Mouse (Mus musculus): ENCODE data around the gene Rps19bp1. TPM values are rescaled to one million over a fixed set of nuclear protein-coding genes. Genes with fewer than 3 reads are reported as not detected.

The Rps19bp1 gene
- 10 to 100 TPM; 15.8 to 17.7 TPM for total RNA-seq (2021)
- long read RNA-seq, experiment 1, transcript Rps19bp1-201 (4 exons, 838 nt): major isoform, 25 of 28 reads
- long read RNA-seq, experiment 1, partial matches to known transcripts: 0 of 28 reads
- long read RNA-seq, experiment 1, other reads (novel, unspliced or antisense): 3 of 28 reads
- long read RNA-seq, experiment 2, transcript Rps19bp1-201 (4 exons, 838 nt): major isoform, 18 of 20 reads
- long read RNA-seq, experiment 2, partial matches to known transcripts: 0 of 20 reads
- long read RNA-seq, experiment 2, other reads (novel, unspliced or antisense): 0 of 20 reads

- DNase-seq: peak; percentile 89
- intact Hi-C loops (cut with DNase I; ENCODE audit: low total_unique reads): loop anchor here (5.0 kb wide), 1 partner anchor 37 kb away; no protein-coding TSS in a partner anchor
Measured at GRCm38 (mm10) chr15:80263610-80264575, at the start of gene Rps19bp1. TSS of gene Rps19bp1 (minus strand) at chr15:80264315.

- no peak for DNase-seq
- intact Hi-C loops (cut with DNase I; ENCODE audit: low total_unique reads): no loop called here
Measured at GRCm38 (mm10) chr15:80306146-80306545, 42.0 kb upstream of the Rps19bp1 start.

GRCm38 (mm10) chr15:80304188-80304587 is 40.1 kb upstream of the Rps19bp1 start:
- intact Hi-C loops (cut with DNase I; ENCODE audit: low total_unique reads): no loop called here
- no peak for DNase-seq

- DNase-seq: no peak
- intact Hi-C loops (cut with DNase I; ENCODE audit: low total_unique reads): no loop called here
Measured at GRCm38 (mm10) chr15:80303779-80304178, 39.7 kb upstream of the Rps19bp1 start.

DNA sequence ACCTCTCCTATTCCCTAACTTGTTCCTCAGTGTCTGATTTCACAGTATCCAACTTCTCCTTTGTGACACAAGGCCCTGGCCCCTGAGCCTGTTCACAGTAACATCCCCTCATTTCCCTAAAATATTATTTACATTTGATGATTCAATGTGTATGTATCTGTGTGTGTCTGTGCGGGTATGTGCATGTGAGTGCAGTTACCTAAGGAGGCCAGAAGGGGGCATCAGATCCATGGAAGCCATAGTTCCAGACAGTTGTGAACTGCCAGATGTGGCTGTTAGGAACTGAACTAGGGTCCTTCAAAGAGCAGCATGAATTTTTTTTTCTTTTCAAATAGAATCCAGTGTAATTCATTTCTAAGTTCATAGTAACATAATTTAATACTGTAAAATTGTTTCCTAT is 33.0 kb upstream of the Rps19bp1 start:
- no peak for DNase-seq
- intact Hi-C loops (cut with DNase I; ENCODE audit: low total_unique reads): no loop called here

DNA sequence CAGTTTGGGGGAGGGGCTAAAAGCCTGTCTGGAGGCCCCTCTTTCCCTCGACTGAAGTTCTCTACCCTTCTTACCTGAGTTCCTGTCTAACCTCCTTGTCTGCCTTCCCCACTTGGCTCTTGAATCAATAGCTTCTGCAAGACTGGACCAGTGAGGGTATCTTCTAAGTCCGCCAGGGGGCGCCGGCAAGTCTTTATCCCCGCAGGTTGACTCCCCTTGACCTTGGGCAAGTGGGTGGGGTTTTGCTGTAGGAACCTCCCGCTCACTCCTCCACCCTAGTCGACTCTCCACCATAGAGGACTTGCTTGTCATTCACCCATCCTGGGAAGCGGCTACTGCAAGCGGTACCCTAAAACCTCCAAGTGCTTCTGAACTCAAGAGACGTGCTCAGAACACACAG is 25.3 kb upstream of the Rps19bp1 start:
- intact Hi-C loops (cut with DNase I; ENCODE audit: low total_unique reads): no loop called here
- peak; percentile 57 for DNase-seq

DNA sequence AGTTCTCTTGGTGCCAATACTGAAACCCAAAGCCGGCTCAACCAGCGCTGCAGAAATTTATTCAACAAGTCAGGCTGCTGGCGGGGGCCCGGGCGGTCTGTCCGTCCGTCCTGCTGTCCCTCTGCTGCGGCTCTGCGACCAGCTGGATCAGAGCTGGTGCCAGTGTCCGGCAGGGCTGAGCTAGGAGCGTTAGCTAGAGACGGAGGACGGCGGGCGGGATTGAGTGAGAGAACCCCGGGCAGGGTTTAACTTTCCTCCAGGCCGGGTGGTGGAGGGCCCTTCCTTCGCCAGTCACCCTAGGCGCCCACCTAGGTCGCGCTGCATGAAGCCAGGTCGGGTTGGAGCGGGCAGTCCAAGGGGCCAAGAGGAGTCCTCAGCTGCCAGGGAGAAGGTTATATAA is 23.9 kb upstream of the Rps19bp1 start:
- intact Hi-C loops (cut with DNase I; ENCODE audit: low total_unique reads): no loop called here
- no peak for DNase-seq

DNA sequence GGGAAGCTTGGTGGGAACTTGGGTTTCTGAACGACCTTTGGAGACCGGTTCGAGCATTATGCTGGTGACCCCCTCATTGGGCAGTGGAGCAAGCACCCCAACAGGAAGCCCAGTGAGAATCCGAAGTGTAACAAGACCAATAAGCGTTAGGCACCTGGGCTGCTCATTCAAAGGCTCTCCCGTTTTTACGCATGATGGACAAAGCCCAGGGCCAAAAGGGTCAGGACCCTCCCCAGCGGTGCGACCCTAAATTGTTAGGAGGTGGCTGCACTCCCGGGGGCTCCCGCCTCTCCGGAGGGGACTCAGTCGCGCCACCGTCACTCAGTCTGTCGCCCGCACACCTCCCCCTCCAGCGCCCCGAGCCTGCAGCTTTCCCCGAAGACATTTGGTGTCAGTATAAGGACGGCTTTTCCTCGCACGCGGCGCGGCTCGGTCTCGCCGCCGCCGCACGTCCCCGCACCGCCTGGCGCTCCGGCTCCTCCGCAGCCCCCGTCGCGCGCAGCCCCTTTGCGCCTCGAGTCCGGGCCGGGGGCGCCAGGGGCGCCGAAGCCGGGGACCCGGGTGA is 22.8 kb upstream of the Rps19bp1 start, which contains the start of gene Cacna1i:
TSS of gene Cacna1i (plus strand) at position 388 of the 565 bp plus-strand sequence.
- intact Hi-C loops (cut with DNase I; ENCODE audit: low total_unique reads): no loop called here

DNA sequence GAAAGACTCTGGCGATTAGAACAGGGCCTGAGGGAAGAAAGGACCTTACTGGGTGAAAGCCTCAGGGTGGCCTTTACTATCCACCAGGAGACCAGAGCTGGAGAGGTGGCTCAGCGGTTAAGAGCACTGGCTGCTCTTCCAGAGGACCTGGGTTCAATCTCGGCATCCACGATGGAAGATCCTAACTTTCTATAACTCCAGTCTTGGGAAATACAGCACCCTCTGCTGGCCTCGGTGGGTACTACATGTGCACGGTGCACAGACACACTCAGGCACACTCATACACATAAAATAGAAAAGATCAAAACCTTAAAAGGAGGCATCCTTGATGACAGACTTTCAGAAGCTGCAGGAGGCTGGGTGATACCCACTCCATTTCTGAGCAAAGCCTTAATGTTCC is 16.5 kb upstream of the Rps19bp1 start:
- intact Hi-C loops (cut with DNase I; ENCODE audit: low total_unique reads): no loop called here
- DNase-seq: no peak

More for the DNA sequence above, 22.8 kb upstream of the Rps19bp1 start, which contains the start of gene Cacna1i:
- no peak for DNase-seq

DNA sequence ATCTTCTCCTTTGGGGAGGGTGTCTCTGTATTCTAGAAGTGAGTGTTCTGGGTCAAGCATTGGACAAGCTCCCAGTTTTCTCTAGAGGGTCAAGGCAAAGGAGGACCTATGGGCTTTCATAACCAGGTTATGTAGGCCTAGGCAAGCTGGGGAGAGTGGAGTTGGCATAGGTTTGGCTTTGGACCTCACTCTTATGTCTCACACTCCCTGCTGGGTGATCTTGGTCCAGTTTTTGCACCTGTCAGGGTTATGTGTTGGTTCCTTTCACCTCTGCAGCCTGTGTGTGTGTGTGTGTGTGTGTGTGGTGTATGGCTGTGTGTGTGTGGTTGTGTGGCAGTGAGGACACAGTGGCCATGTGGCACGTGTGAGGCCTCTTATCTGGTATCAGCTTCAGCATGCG is 14.9 kb upstream of the Rps19bp1 start:
- no peak for DNase-seq
- intact Hi-C loops (cut with DNase I; ENCODE audit: low total_unique reads): no loop called here

- no peak for DNase-seq
- intact Hi-C loops (cut with DNase I; ENCODE audit: low total_unique reads): no loop called here
Measured at GRCm38 (mm10) chr15:80278121-80278759, 14.1 kb upstream of the Rps19bp1 start.

DNA sequence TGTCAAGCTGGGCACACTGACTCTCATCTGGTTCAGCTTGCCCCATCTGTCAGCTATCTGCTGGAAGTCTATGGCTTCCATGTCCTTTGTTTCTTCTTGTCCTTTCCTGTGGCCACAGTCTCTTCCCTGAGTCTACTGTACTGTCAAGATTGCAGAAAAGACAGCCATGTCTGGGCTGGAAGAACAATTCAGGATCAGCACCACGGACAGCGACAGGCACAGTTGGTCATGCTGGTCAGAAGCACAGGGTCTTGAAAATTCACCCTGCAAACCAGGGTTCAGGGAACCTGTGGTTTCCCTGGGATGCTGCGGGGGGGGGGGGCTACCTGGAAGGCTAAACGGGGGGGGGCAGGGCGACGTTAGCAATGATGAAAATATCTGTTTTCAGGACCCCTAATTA is 13.5 kb upstream of the Rps19bp1 start:
- DNase-seq: peak; percentile 62
- intact Hi-C loops (cut with DNase I; ENCODE audit: low total_unique reads): no loop called here

GRCm38 (mm10) chr15:80277107-80277506 is 13.0 kb upstream of the Rps19bp1 start:
- DNase-seq: no peak
- intact Hi-C loops (cut with DNase I; ENCODE audit: low total_unique reads): no loop called here

DNA sequence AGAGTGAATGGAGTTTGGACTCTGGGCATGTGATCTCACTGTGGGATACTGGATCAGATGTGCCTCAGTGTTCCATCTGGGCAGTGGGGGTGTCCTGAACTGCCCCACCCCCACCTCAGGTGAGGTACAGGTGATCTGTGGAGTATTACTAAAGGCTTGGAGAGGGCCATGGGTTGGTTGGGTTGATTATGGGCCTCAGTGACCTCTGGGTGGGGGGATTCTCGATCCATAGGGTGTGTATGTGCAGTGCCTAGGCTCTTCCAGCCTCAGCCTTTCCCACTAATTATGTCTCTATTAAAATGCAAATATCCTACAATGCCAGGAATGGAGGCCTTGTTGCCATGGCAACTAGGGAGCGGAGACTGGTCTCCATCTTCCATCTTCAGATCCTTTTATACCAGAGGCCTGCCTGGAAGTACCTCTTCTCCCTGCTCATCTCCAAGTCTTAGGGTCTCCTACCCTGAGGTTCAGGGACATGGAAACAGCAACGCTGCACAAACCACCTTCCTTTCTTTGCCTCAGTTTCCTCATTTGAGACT is 7.8 kb upstream of the Rps19bp1 start:
- intact Hi-C loops (cut with DNase I; ENCODE audit: low total_unique reads): no loop called here
- no peak for DNase-seq

DNA sequence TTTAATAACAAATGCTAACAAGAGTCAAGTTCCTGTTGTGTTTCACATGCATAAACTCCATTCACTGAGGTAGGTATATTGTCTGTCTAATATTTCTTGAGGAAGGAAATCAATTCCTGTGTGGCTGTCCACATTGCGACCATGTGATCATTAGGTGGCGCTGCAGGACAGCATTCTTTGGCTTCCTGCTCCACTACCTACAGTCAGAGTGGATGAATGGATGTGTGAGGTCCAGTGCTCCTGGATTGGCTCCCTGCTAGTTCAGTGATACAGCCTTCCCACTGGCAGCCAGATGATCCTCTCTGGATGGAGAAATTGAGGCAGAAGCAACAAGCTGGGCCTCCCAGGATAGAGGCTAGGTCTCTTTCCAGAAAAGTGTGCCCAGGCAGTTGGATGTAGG is 2.2 kb upstream of the Rps19bp1 start:
- intact Hi-C loops (cut with DNase I; ENCODE audit: low total_unique reads): loop anchor here (5.0 kb wide), 1 partner anchor 426 kb away; no protein-coding TSS in a partner anchor
- peak; percentile 64 for DNase-seq

GRCm38 (mm10) chr15:80261100-80261499 is 3.0 kb downstream of the Rps19bp1 start:
- intact Hi-C loops (cut with DNase I; ENCODE audit: low total_unique reads): loop anchor here (5.0 kb wide), 1 partner anchor 34 kb away; no protein-coding TSS in a partner anchor

DNA sequence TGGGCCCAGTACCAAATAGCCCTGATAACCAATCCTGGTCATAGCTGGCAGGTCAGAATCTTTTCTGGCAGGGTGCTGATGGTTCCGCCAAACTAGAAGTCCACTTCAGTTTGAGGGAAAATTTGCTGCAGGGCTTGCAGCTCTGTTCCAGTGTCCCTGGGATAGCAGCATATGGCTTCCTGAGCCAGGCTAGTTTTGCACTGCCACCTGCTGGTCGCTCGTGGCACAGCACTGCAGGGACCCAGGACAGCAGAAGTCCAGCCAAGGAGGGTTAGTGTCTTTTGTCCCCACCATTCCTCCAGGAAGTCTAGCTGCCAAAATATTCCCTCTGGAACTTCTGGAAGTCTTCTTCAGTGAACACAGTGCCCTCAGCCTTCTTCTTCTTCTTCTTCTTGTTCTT is 3.4 kb downstream of the Rps19bp1 start:
- peak; percentile 81 for DNase-seq
- intact Hi-C loops (cut with DNase I; ENCODE audit: low total_unique reads): loop anchor here (5.0 kb wide), 1 partner anchor 33 kb away; no protein-coding TSS in a partner anchor

More at GRCm38 (mm10) chr15:80261100-80261499, 3.0 kb downstream of the Rps19bp1 start:
- no peak for DNase-seq

DNA sequence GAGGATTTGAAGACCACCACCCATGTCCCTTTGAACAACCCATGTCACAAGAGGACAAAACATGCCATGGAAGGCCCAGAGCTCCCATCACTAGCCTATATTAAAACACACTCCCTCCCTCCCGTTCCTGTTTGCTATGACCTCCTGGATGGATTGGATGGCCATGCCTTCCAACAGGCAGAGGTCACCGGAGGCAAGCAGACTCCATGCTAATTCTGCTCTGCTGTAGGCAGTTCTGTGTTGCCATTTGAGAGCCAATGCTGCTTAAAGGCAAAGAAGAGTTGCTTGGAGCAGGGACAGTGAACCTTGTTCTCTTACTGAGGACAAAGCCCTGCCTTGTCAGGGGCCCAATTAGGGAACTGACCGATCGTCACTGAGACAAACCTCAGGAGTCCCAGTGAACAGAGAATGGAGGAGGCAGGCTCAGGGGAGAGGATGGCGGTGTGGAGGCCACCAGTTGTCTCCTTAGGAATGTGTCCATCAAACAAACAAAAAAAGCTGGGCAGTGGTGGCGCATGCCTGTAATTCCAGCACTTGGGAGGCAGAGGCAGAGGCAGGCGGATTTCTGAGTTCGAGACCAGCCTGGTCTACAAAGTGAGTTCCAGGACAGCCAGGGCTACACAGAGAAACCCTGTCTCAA is 4.6 kb downstream of the Rps19bp1 start:
- intact Hi-C loops (cut with DNase I; ENCODE audit: low total_unique reads): loop anchor here (5.0 kb wide), 1 partner anchor 32 kb away; no protein-coding TSS in a partner anchor
- no peak for DNase-seq
